In genomic region chr8:125574280-125574679, GRCm38 (mm10) we compare ENCODE assay signal across 8 mouse cellular contexts. TPM values are rescaled to one million over a fixed set of nuclear protein-coding genes. Genes with fewer than 3 reads are reported as not detected.
A peak's percentile ranks its signal among the peaks of the same experiment; 100 is the strongest.
DNase-seq lines count a peak whose midpoint lies in the region; ATAC-seq lines count a peak whose summit lies in the region.
"Had no signal": no experiment of that assay in that cellular context is flagged by ENCODE, and none has a peak within 500 bp of the region (broad histone marks: within the 10 kb centered on the region; RNA-seq: fewer than 3 reads in every experiment).

No protein-coding gene starts in this region.

- no peak overlapping the region for H3K27ac ChIP-seq in hindbrain, embryonic 14.5 days
- no peak overlapping the region for H3K27ac ChIP-seq in hindbrain, embryonic 13.5 days
- no peak overlapping the region for H3K27ac ChIP-seq in forebrain, embryonic 11.5 days (ENCODE audit: low read depth, low read length)
- H3K27ac ChIP-seq: embryonic facial prominence, embryonic 12.5 days had no signal

- no peaks in the 10 kb centered on the region; the same call in 1 of the 2 replicates for H3K4me1 ChIP-seq in hindbrain, embryonic 14.5 days (replicated peaks; ENCODE audit: control insufficient read depth, insufficient read depth, low read length)
- peaks cover 5% of the 10 kb centered on the region for H3K4me1 ChIP-seq in hindbrain, embryonic 13.5 days (replicated peaks)
- 0 out of 2 replicates have a peak, but pooled peaks cover 3% of the 10 kb centered on the region for H3K4me1 ChIP-seq in forebrain, embryonic 11.5 days (replicated peaks; ENCODE audit: control insufficient read depth, insufficient read depth, low read length)

- no peak overlapping the region for H3K4me3 ChIP-seq in hindbrain, embryonic 14.5 days (replicated peaks; ENCODE audit: low read length)
- H3K4me3 ChIP-seq in hindbrain, embryonic 13.5 days = no peak overlapping the region
- no peak overlapping the region for H3K4me3 ChIP-seq in forebrain, embryonic 11.5 days (ENCODE audit: low read depth, low read length)
- H3K4me3 ChIP-seq: embryonic facial prominence, embryonic 12.5 days had no signal

- no peaks in the 10 kb centered on the region for H3K27me3 ChIP-seq in hindbrain, embryonic 14.5 days (ENCODE audit: control insufficient read depth, insufficient read depth, low read length)
- H3K27me3 ChIP-seq in hindbrain, embryonic 13.5 days = peaks cover 17% of the 10 kb centered on the region; the same call in 1 of the 2 replicates
- H3K27me3 ChIP-seq in forebrain, embryonic 11.5 days (ENCODE audit: control insufficient read depth, insufficient read depth, low read length) = no peaks in the 10 kb centered on the region

- no peak overlapping the region for H3K9ac ChIP-seq in hindbrain, embryonic 14.5 days
- no peak overlapping the region for H3K9ac ChIP-seq in hindbrain, embryonic 13.5 days
- H3K9ac ChIP-seq in forebrain, embryonic 11.5 days (ENCODE audit: low read length) = no peak overlapping the region
- H3K9ac ChIP-seq: embryonic facial prominence, embryonic 12.5 days had no signal

- 22% methylated on average over 4 of the region's 4 CpGs for WGBS in hindbrain, embryonic 14.5 days
- 27% methylated on average over 4 of the region's 4 CpGs for WGBS in hindbrain, embryonic 13.5 days
- 32% methylated on average over 4 of the region's 4 CpGs for WGBS in forebrain, embryonic 11.5 days

- H3K9me3 ChIP-seq in hindbrain, embryonic 14.5 days (ENCODE audit: control insufficient read depth, low read length) = no peaks in the 10 kb centered on the region
- H3K9me3 ChIP-seq in hindbrain, embryonic 13.5 days = no peaks in the 10 kb centered on the region
- peaks cover 3% of the 10 kb centered on the region; the same call in 1 of the 2 replicates for H3K9me3 ChIP-seq in forebrain, embryonic 11.5 days (ENCODE audit: control insufficient read depth, low read length)
- H3K9me3 ChIP-seq: embryonic facial prominence, embryonic 12.5 days had no signal

- no peaks in the 10 kb centered on the region for H3K36me3 ChIP-seq in hindbrain, embryonic 14.5 days (replicated peaks; ENCODE audit: control insufficient read depth, insufficient read depth)
- no peaks in the 10 kb centered on the region for H3K36me3 ChIP-seq in hindbrain, embryonic 13.5 days
- H3K36me3 ChIP-seq in forebrain, embryonic 11.5 days (ENCODE audit: control insufficient read depth, insufficient read depth, low read length) = no peaks in the 10 kb centered on the region
- H3K36me3 ChIP-seq: embryonic facial prominence, embryonic 12.5 days had no signal

- ATAC-seq in hindbrain, embryonic 14.5 days (ENCODE audit: low FRiP score) = no peak
- ATAC-seq in hindbrain, embryonic 13.5 days (ENCODE audit: low FRiP score) = no peak
- no peak for ATAC-seq in forebrain, embryonic 11.5 days (replicated peaks; ENCODE audit: low FRiP score)

- peak; percentile 77 for DNase-seq in hindbrain, embryonic 14.5 days (ENCODE audit: low spot score)
- peak; percentile 70 for DNase-seq in 3T3-L1 (ENCODE audit: low read depth, low spot score)
- peak; percentile 76 for DNase-seq in CD4-positive, CD25-positive, alpha-beta regulatory T cell, adult 2 months (ENCODE audit: low read depth, low spot score)
- DNase-seq in embryo, embryonic 10.5 days (ENCODE audit: low spot score) = peak; percentile 79
- peak; percentile 59 for DNase-seq in mesoderm, embryonic 11.5 days (ENCODE audit: low read depth, low spot score)
- DNase-seq in forebrain, embryonic 11.5 days (ENCODE audit: low spot score) = no peak

- H3K4me2 ChIP-seq in hindbrain, embryonic 14.5 days (replicated peaks) = no peak overlapping the region
- H3K4me2 ChIP-seq in hindbrain, embryonic 13.5 days = no peak overlapping the region
- no peak overlapping the region for H3K4me2 ChIP-seq in forebrain, embryonic 11.5 days (ENCODE audit: low read depth, low read length, severe bottlenecking)
- H3K4me2 ChIP-seq: embryonic facial prominence, embryonic 12.5 days had no signal

RNA-seq across cellular contexts. Expression of gene Sipa1l2, which starts 4.7 kb away (rescaled TPM):
- polyA plus RNA-seq in hindbrain, embryonic 14.5 days (2014; fragmentation: Nextera tagmentation; extraction: Ambion mirVana) = 19.3 and 22.1 TPM in 2 replicates
- polyA plus RNA-seq in hindbrain, embryonic 13.5 days (2015; fragmentation: Nextera tagmentation; extraction: Ambion mirVana) = 24.7 and 26.5 TPM in 2 replicates
- polyA plus RNA-seq in forebrain, embryonic 11.5 days (2014; fragmentation: Nextera tagmentation; extraction: Ambion mirVana) = 19.9 and 23.3 TPM in 2 replicates
